Mouse (Mus musculus) testis, adult 2 months (tissue): ENCODE results near the gene 9230112D13Rik. TPM values are rescaled to one million over a fixed set of nuclear protein-coding genes. Genes with fewer than 3 reads are reported as not detected.

Experiments
- H3K27ac ChIP-seq: fragments of 200-500 bp; 2 replicates; pipeline ENCODE4 v1.5.1; 2012; ENCODE audit warnings: low read depth, low read length; ENCODE audit not compliant: control insufficient read depth, insufficient read depth
- H3K27me3 ChIP-seq: fragments of 200-500 bp; 2 replicates; pipeline ENCODE4 v1.6.1; 2012; ENCODE audit warnings: mild to moderate bottlenecking, low read length, moderate library complexity; ENCODE audit not compliant: control insufficient read depth, insufficient read depth
- H3K36me3 ChIP-seq: fragments of 200-500 bp; 2 replicates; pipeline ENCODE4 v1.6.1; 2012; ENCODE audit warnings: mild to moderate bottlenecking, low read length; ENCODE audit not compliant: control insufficient read depth, insufficient read depth
- H3K4me1 ChIP-seq: fragments of 200-500 bp; 2 replicates; pipeline ENCODE4 v1.6.1; 2012; ENCODE audit warnings: low read length; ENCODE audit not compliant: control insufficient read depth, insufficient read depth
- H3K4me3 ChIP-seq: fragments of 200-500 bp; 2 replicates; pipeline ENCODE4 v1.5.1; 2012; ENCODE audit warnings: low read depth, mild to moderate bottlenecking, low read length, moderate library complexity, mixed read lengths; ENCODE audit not compliant: control insufficient read depth
- CTCF ChIP-seq: fragments of 200-500 bp; IDR thresholded peaks from 2 replicates; pipeline ENCODE4 v1.5.1; 2012; ENCODE audit warnings: low read depth, mild to moderate bottlenecking, inconsistent platforms, low read length, moderate library complexity; ENCODE audit not compliant: control insufficient read depth, insufficient read depth, insufficient replicate concordance
- POLR2A ChIP-seq: fragments of 200-500 bp; IDR thresholded peaks from 2 replicates; pipeline ENCODE4 v1.6.1; 2012; ENCODE audit warnings: low read depth, mild to moderate bottlenecking, inconsistent platforms, low read length, moderate library complexity; ENCODE audit not compliant: control insufficient read depth
- polyA plus RNA-seq: library from polyadenylated mRNA; depleted of rRNA; stranded (reverse); fragments of >200 nt; gene quantifications from 2 replicates; pipeline ENCODE4 v1.2.3, GENCODE M21; 2012; rRNA removed

The 9230112D13Rik gene
- polyA plus RNA-seq, 1 experiment, result not detected

DNA sequence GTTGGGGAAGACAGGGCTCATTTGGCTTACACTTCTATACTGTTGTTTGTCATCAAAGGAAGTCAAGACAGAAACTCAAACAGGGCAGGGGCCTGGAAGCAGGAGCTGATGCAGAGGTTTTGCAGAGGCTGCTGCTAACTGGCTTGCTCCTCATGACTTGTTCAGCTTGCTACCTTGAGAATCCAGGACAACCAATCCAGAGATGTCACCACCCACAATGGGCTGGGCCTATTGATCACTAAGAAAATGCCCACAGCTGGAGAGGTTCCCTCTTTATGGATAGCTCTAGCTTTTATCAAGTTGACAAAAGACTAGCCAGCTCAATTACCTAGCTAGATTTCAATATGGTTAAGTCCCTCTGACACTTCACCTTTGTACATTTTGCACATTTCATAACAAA lies 51.0 kb downstream of the 9230112D13Rik start:
- TF ChIP-seq POLR2A (no peak), CTCF (no peak)
- no peaks in the 10 kb centered on the region for H3K36me3 ChIP-seq
- no peaks in the 10 kb centered on the region for H3K4me1 ChIP-seq
- H3K27me3 ChIP-seq, result no peaks in the 10 kb centered on the region
- H3K27ac ChIP-seq, result no peak overlapping the region
- no peak overlapping the region for H3K4me3 ChIP-seq

DNA sequence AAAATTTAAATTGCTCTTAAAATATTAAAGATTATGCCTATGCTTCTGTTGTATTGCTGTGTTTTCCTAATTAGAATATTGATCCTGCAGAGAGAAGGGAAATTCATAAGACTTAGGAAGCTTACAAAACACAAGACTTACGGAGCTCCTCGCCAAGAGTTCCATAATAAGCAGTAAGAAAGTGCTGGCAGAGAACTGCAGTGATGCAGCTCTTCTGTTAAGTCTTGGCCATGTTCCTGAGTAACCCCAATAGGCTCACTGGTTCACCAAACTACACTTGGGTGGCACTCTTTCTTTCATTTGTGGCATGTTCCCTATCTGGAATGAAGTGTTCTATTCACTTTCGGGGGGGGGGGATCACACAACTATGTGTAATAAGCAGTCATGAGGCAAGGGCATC lies 56.3 kb downstream of the 9230112D13Rik start:
- H3K4me3 ChIP-seq, result no peak overlapping the region
- no peaks in the 10 kb centered on the region for H3K36me3 ChIP-seq
- TF ChIP-seq POLR2A, result no peak
- no peak for TF ChIP-seq CTCF
- H3K27me3 ChIP-seq, result no peaks in the 10 kb centered on the region
- H3K27ac ChIP-seq, result no peak overlapping the region
- no peaks in the 10 kb centered on the region for H3K4me1 ChIP-seq

Other genes starting within 250 kb of the 9230112D13Rik start
- gene Shld2, start 212.3 kb downstream of the 9230112D13Rik start, polyA plus RNA-seq, result 1.3 and 1.5 TPM in 2 replicates
- 7.1 TPM in 2 replicates for gene Glud1, start 212.1 kb downstream of the 9230112D13Rik start, polyA plus RNA-seq
- gene Fam25c, start 167.4 kb downstream of the 9230112D13Rik start, polyA plus RNA-seq, result not detected in 2 replicates
- gene Sncg, start 148.0 kb downstream of the 9230112D13Rik start, polyA plus RNA-seq, result 1.1 and 2.0 TPM in 2 replicates
- gene Mmrn2, start 147.3 kb downstream of the 9230112D13Rik start, polyA plus RNA-seq, result 0.51 and 0.82 TPM in 2 replicates
- 3.7 and 5.9 TPM in 2 replicates for gene Bmpr1a, start 19.5 kb downstream of the 9230112D13Rik start, polyA plus RNA-seq
- 0.54 and 0.99 TPM in 2 replicates for gene Ldb3, start 65.9 kb upstream of the 9230112D13Rik start, polyA plus RNA-seq
- 0.14 and 0.26 TPM in 2 replicates for gene Opn4, start 77.3 kb upstream of the 9230112D13Rik start, polyA plus RNA-seq
- 22.5 and 35.3 TPM in 2 replicates for gene Wapl, start 151.1 kb upstream of the 9230112D13Rik start, polyA plus RNA-seq